ENCODE assay signal across 8 mouse cellular contexts in genomic region chr6:83165026-83165606, GRCm38 (mm10). TPM values are rescaled to one million over a fixed set of nuclear protein-coding genes. Genes with fewer than 3 reads are reported as not detected.
DNase-seq lines count a peak whose midpoint lies in the region; ATAC-seq lines count a peak whose summit lies in the region.

No protein-coding gene starts in this region.

- peak overlapping the region; percentile 90 for H3K9ac ChIP-seq in kidney, embryonic 15.5 days
- peak overlapping the region; percentile 76 for H3K9ac ChIP-seq in hindbrain, embryonic 14.5 days
- H3K9ac ChIP-seq in midbrain, embryonic 14.5 days (replicated peaks; ENCODE audit: low read length) = peak overlapping the region; percentile 44

- peak overlapping the region; percentile 72 for H3K4me2 ChIP-seq in kidney, embryonic 15.5 days
- H3K4me2 ChIP-seq in hindbrain, embryonic 14.5 days (replicated peaks) = peak overlapping the region; percentile 67
- peak overlapping the region; percentile 88 for H3K4me2 ChIP-seq in midbrain, embryonic 14.5 days (ENCODE audit: low read length)

- H3K27ac ChIP-seq in kidney, embryonic 15.5 days = peak overlapping the region; percentile 87
- peak overlapping the region; percentile 66; the same call in 1 of the 2 replicates for H3K27ac ChIP-seq in brown adipose tissue, adult 24 weeks (replicated peaks; ENCODE audit: low read depth, low read length)
- H3K27ac ChIP-seq in hindbrain, embryonic 14.5 days = peak overlapping the region; percentile 92
- H3K27ac ChIP-seq in midbrain, embryonic 14.5 days (replicated peaks; ENCODE audit: low read depth, low read length) = peak overlapping the region; percentile 46

- H3K27me3 ChIP-seq in kidney, embryonic 15.5 days = peaks cover 26% of the 10 kb centered on the region
- H3K27me3 ChIP-seq in hindbrain, embryonic 14.5 days (ENCODE audit: control insufficient read depth, insufficient read depth, low read length) = peaks cover 25% of the 10 kb centered on the region
- peaks cover 34% of the 10 kb centered on the region for H3K27me3 ChIP-seq in midbrain, embryonic 14.5 days (ENCODE audit: control insufficient read depth, insufficient read depth, low read length)

- 5% methylated on average over 6 of the region's 6 CpGs for WGBS in kidney, embryonic 15.5 days
- 5% methylated on average over 6 of the region's 6 CpGs for WGBS in hindbrain, embryonic 14.5 days
- whole genome bisulfite sequencing in midbrain, embryonic 14.5 days = 6% methylated on average over 6 of the region's 6 CpGs

- DNase-seq in kidney, postnatal 4 days = no peak
- DNase-seq in hindbrain, embryonic 14.5 days (ENCODE audit: low spot score) = no peak
- DNase-seq in midbrain, embryonic 14.5 days = no peak
- DNase-seq in gastrocnemius, adult 8-10 months (ENCODE audit: low spot score in 2 of 2) = no peak
- no peak for DNase-seq in thymus, postnatal 0 days (ENCODE audit: low spot score)
- DNase-seq in gastrocnemius, adult 18-20 months (ENCODE audit: low spot score) = no peak

- peaks cover 55% of the 10 kb centered on the region for H3K4me1 ChIP-seq in kidney, embryonic 15.5 days
- H3K4me1 ChIP-seq in brown adipose tissue, adult 24 weeks (ENCODE audit: control insufficient read depth, insufficient read depth, insufficient read length, low read length) = peaks cover 11% of the 10 kb centered on the region
- peaks cover 31% of the 10 kb centered on the region for H3K4me1 ChIP-seq in hindbrain, embryonic 14.5 days (replicated peaks; ENCODE audit: control insufficient read depth, insufficient read depth, low read length)
- peaks cover 21% of the 10 kb centered on the region for H3K4me1 ChIP-seq in midbrain, embryonic 14.5 days (ENCODE audit: control insufficient read depth, insufficient read depth, low read length)

- H3K4me3 ChIP-seq in kidney, embryonic 15.5 days (replicated peaks) = peak overlapping the region; percentile 92
- peak overlapping the region; percentile 59 for H3K4me3 ChIP-seq in brown adipose tissue, adult 24 weeks (ENCODE audit: insufficient read depth, low read depth, low read length)
- peak overlapping the region; percentile 68 for H3K4me3 ChIP-seq in hindbrain, embryonic 14.5 days (replicated peaks; ENCODE audit: low read length)
- peak overlapping the region; percentile 89 for H3K4me3 ChIP-seq in midbrain, embryonic 14.5 days (replicated peaks; ENCODE audit: low read depth, low read length)

- H3K9me3 ChIP-seq in kidney, embryonic 15.5 days (replicated peaks) = no peaks in the 10 kb centered on the region
- H3K9me3 ChIP-seq in hindbrain, embryonic 14.5 days (ENCODE audit: control insufficient read depth, low read length) = no peaks in the 10 kb centered on the region
- H3K9me3 ChIP-seq in midbrain, embryonic 14.5 days (ENCODE audit: control insufficient read depth, low read length) = no peaks in the 10 kb centered on the region

- H3K36me3 ChIP-seq in kidney, embryonic 15.5 days = no peaks in the 10 kb centered on the region
- no peaks in the 10 kb centered on the region for H3K36me3 ChIP-seq in hindbrain, embryonic 14.5 days (replicated peaks; ENCODE audit: control insufficient read depth, insufficient read depth)
- 0 out of 2 replicates have a peak, but pooled peaks cover 3% of the 10 kb centered on the region for H3K36me3 ChIP-seq in midbrain, embryonic 14.5 days (ENCODE audit: control insufficient read depth, insufficient read depth, low read length)

- 0 out of 2 replicates have a peak, but pooled peaks have one; percentile 16 for ATAC-seq in kidney, embryonic 15.5 days (replicated peaks; ENCODE audit: low FRiP score)
- ATAC-seq in hindbrain, embryonic 14.5 days (ENCODE audit: low FRiP score) = peak; percentile 22
- ATAC-seq in midbrain, embryonic 14.5 days (ENCODE audit: low FRiP score, low TSS enrichment) = peak; percentile 51; the same call in 1 of the 2 replicates

RNA-seq across cellular contexts. Expression of gene Dctn1, which starts 0.6 kb away (rescaled TPM):
- polyA plus RNA-seq in kidney, embryonic 15.5 days (2015; fragmentation: Nextera tagmentation; extraction: Ambion mirVana) = 89.2 and 93.9 TPM in 2 replicates
- 31.0 and 31.2 TPM in 2 replicates for polyA plus RNA-seq in brown adipose tissue, adult 24 weeks (2012; ENCODE audit: insufficient read depth, insufficient read length, missing spikeins)
- 147 and 155 TPM in 2 replicates for polyA plus RNA-seq in hindbrain, embryonic 14.5 days (2014; fragmentation: Nextera tagmentation; extraction: Ambion mirVana)
- polyA plus RNA-seq in midbrain, embryonic 14.5 days (2014; fragmentation: Nextera tagmentation; extraction: Ambion mirVana) = 134 and 135 TPM in 2 replicates
- total RNA-seq in gastrocnemius, adult 8-10 months (2022) = 100 to 1,000 TPM; 117 to 131 (median 127) TPM
- 62.8 and 64.5 TPM in 2 replicates for polyA plus RNA-seq in thymus, postnatal 0 days (2015; fragmentation: Nextera tagmentation; extraction: Ambion mirVana)
- 100 to 1,000 TPM; 124 to 133 TPM for total RNA-seq in gastrocnemius, adult 18-20 months (2021)

RNA-seq across cellular contexts. Expression of gene 1700003E16Rik, which starts 8.9 kb away (rescaled TPM):
- polyA plus RNA-seq in kidney, embryonic 15.5 days (2015; fragmentation: Nextera tagmentation; extraction: Ambion mirVana) = 1.6 and 2.4 TPM in 2 replicates
- not detected in 2 replicates for polyA plus RNA-seq in brown adipose tissue, adult 24 weeks (2012; ENCODE audit: insufficient read depth, insufficient read length, missing spikeins)
- 7.1 and 7.5 TPM in 2 replicates for polyA plus RNA-seq in hindbrain, embryonic 14.5 days (2014; fragmentation: Nextera tagmentation; extraction: Ambion mirVana)
- 5.9 and 7.1 TPM in 2 replicates for polyA plus RNA-seq in midbrain, embryonic 14.5 days (2014; fragmentation: Nextera tagmentation; extraction: Ambion mirVana)
- total RNA-seq in gastrocnemius, adult 8-10 months (2022) = under 1 TPM in 2 of 4 experiments, not detected in 2; 0.13 to 0.15 TPM
- 0.21 and 0.44 TPM in 2 replicates for polyA plus RNA-seq in thymus, postnatal 0 days (2015; fragmentation: Nextera tagmentation; extraction: Ambion mirVana)
- under 1 TPM in 1 of 2 experiments, not detected in 1; 0.14 TPM for total RNA-seq in gastrocnemius, adult 18-20 months (2021)

RNA-seq across cellular contexts. Expression of gene Wdr54, which starts 8.9 kb away (rescaled TPM):
- 6.6 and 8.3 TPM in 2 replicates for polyA plus RNA-seq in kidney, embryonic 15.5 days (2015; fragmentation: Nextera tagmentation; extraction: Ambion mirVana)
- not detected in 2 replicates for polyA plus RNA-seq in brown adipose tissue, adult 24 weeks (2012; ENCODE audit: insufficient read depth, insufficient read length, missing spikeins)
- polyA plus RNA-seq in hindbrain, embryonic 14.5 days (2014; fragmentation: Nextera tagmentation; extraction: Ambion mirVana) = 17.8 and 18.0 TPM in 2 replicates
- 19.4 and 30.3 TPM in 2 replicates for polyA plus RNA-seq in midbrain, embryonic 14.5 days (2014; fragmentation: Nextera tagmentation; extraction: Ambion mirVana)
- 1 to 10 TPM in 3 of 4 experiments, under 1 TPM in 1; 0.87 to 2.3 (median 1.1) TPM for total RNA-seq in gastrocnemius, adult 8-10 months (2022)
- polyA plus RNA-seq in thymus, postnatal 0 days (2015; fragmentation: Nextera tagmentation; extraction: Ambion mirVana) = 0.67 and 0.95 TPM in 2 replicates
- 1 to 10 TPM; 1.2 to 1.9 TPM for total RNA-seq in gastrocnemius, adult 18-20 months (2021)

RNA-seq across cellular contexts. Expression of gene Rtkn, which starts 29.9 kb away (rescaled TPM):
- 31.5 and 33.7 TPM in 2 replicates for polyA plus RNA-seq in kidney, embryonic 15.5 days (2015; fragmentation: Nextera tagmentation; extraction: Ambion mirVana)
- polyA plus RNA-seq in brown adipose tissue, adult 24 weeks (2012; ENCODE audit: insufficient read depth, insufficient read length, missing spikeins) = 4.5 and 7.1 TPM in 2 replicates
- 8.9 and 9.8 TPM in 2 replicates for polyA plus RNA-seq in hindbrain, embryonic 14.5 days (2014; fragmentation: Nextera tagmentation; extraction: Ambion mirVana)
- polyA plus RNA-seq in midbrain, embryonic 14.5 days (2014; fragmentation: Nextera tagmentation; extraction: Ambion mirVana) = 5.0 and 8.8 TPM in 2 replicates
- total RNA-seq in gastrocnemius, adult 8-10 months (2022) = 10 to 100 TPM in 3 of 4 experiments, 1 to 10 TPM in 1; 9.0 to 12.2 (median 10.9) TPM
- polyA plus RNA-seq in thymus, postnatal 0 days (2015; fragmentation: Nextera tagmentation; extraction: Ambion mirVana) = 29.1 and 30.9 TPM in 2 replicates
- total RNA-seq in gastrocnemius, adult 18-20 months (2021) = 10 to 100 TPM in 1 of 2 experiments, 1 to 10 TPM in 1; 9.3 to 11.7 TPM

RNA-seq across cellular contexts. Expression of gene Ino80b, which starts 39.9 kb away (rescaled TPM):
- 15.9 and 17.1 TPM in 2 replicates for polyA plus RNA-seq in kidney, embryonic 15.5 days (2015; fragmentation: Nextera tagmentation; extraction: Ambion mirVana)
- polyA plus RNA-seq in brown adipose tissue, adult 24 weeks (2012; ENCODE audit: insufficient read depth, insufficient read length, missing spikeins) = 8.7 and 13.1 TPM in 2 replicates
- polyA plus RNA-seq in hindbrain, embryonic 14.5 days (2014; fragmentation: Nextera tagmentation; extraction: Ambion mirVana) = 15.4 and 15.8 TPM in 2 replicates
- polyA plus RNA-seq in midbrain, embryonic 14.5 days (2014; fragmentation: Nextera tagmentation; extraction: Ambion mirVana) = 13.1 and 14.2 TPM in 2 replicates
- total RNA-seq in gastrocnemius, adult 8-10 months (2022) = 10 to 100 TPM; 14.3 to 18.2 (median 16.2) TPM
- 17.7 and 17.9 TPM in 2 replicates for polyA plus RNA-seq in thymus, postnatal 0 days (2015; fragmentation: Nextera tagmentation; extraction: Ambion mirVana)
- 10 to 100 TPM; 15.6 to 15.7 TPM for total RNA-seq in gastrocnemius, adult 18-20 months (2021)
